Mouse (Mus musculus): ENCODE results near the gene Top2b. TPM values are rescaled to one million over a fixed set of nuclear protein-coding genes. Genes with fewer than 3 reads are reported as not detected.
A peak's percentile ranks its signal among the peaks of the same experiment; 100 is the strongest.

Top2b gene
- polyA plus RNA-seq, 1 experiment from 2014 or later, result 109 TPM

- under 1% methylated on average over 26 of the region's 32 CpGs for WGBS
- H3K9ac ChIP-seq, result peak overlapping the region; percentile 69
- peak overlapping the region; percentile 71 for H3K4me3 ChIP-seq
- H3K9me3 ChIP-seq, result no peaks in the 10 kb centered on the region
- H3K27me3 ChIP-seq, result no peaks in the 10 kb centered on the region
- no peaks in the 10 kb centered on the region for H3K36me3 ChIP-seq
- peak overlapping the region; percentile 75 for H3K4me2 ChIP-seq (replicated peaks)
- peak overlapping the region; percentile 98 for H3K27ac ChIP-seq
- ATAC-seq (ENCODE audit: insufficient number of reproducible peaks, insufficient read depth, low FRiP score, low TSS enrichment), result peak; percentile 71
- H3K4me1 ChIP-seq, result peaks cover 13% of the 10 kb centered on the region
Measured at GRCm38 (mm10) chr14:16364161-16364831, 683 bp upstream of the Top2b start.

- Histone ChIP-seq H3K4me2 (replicated peaks) (peak overlapping the region; percentile 76), H3K4me3 (peak overlapping the region; percentile 71), H3K9me3 (no peaks in the 10 kb centered on the region), H3K27ac (peak overlapping the region; percentile 98), H3K36me3 (peaks cover 3% of the 10 kb centered on the region; the same call in 1 of the 2 replicates), H3K27me3 (no peaks in the 10 kb centered on the region), H3K4me1 (peaks cover 13% of the 10 kb centered on the region), H3K9ac (peak overlapping the region; percentile 98)
- peak; percentile 65 for ATAC-seq (ENCODE audit: insufficient number of reproducible peaks, insufficient read depth, low FRiP score, low TSS enrichment)
- WGBS, result under 1% methylated on average over 87 of the region's 87 CpGs
Measured at GRCm38 (mm10) chr14:16365362-16366173, 589 bp downstream of the Top2b start.

GRCm38 (mm10) chr14:16366174-16366889 lies 1.4 kb downstream of the Top2b start:
- no peak for ATAC-seq (ENCODE audit: insufficient number of reproducible peaks, insufficient read depth, low FRiP score, low TSS enrichment)
- Histone ChIP-seq H3K9ac (peak overlapping the region; percentile 98), H3K27me3 (no peaks in the 10 kb centered on the region), H3K36me3 (peaks cover 5% of the 10 kb centered on the region; the same call in 1 of the 2 replicates), H3K27ac (peak overlapping the region; percentile 98), H3K4me3 (peak overlapping the region; percentile 71), H3K4me1 (peaks cover 13% of the 10 kb centered on the region), H3K4me2 (replicated peaks) (peak overlapping the region; percentile 76), H3K9me3 (no peaks in the 10 kb centered on the region)
- WGBS, result 11% methylated on average over 16 of the region's 16 CpGs

GRCm38 (mm10) chr14:16366986-16367385 lies 2.0 kb downstream of the Top2b start:
- Histone ChIP-seq H3K9ac (peak overlapping the region; percentile 98), H3K4me3 (peak overlapping the region; percentile 71)
- no peak for ATAC-seq (ENCODE audit: insufficient number of reproducible peaks, insufficient read depth, low FRiP score, low TSS enrichment)

GRCm38 (mm10) chr14:16372761-16373160 lies 7.8 kb downstream of the Top2b start:
- H3K9me3 ChIP-seq, result no peaks in the 10 kb centered on the region
- no peak overlapping the region for H3K27ac ChIP-seq
- H3K4me2 ChIP-seq (replicated peaks), result no peak overlapping the region
- no peak for ATAC-seq (ENCODE audit: insufficient number of reproducible peaks, insufficient read depth, low FRiP score, low TSS enrichment)
- H3K27me3 ChIP-seq, result no peaks in the 10 kb centered on the region
- H3K36me3 ChIP-seq, result peaks cover 5% of the 10 kb centered on the region; the same call in 1 of the 2 replicates
- H3K9ac ChIP-seq, result no peak overlapping the region
- peaks cover 3% of the 10 kb centered on the region; the same call in 1 of the 2 replicates for H3K4me1 ChIP-seq
- H3K4me3 ChIP-seq, result no peak overlapping the region

More at GRCm38 (mm10) chr14:16366986-16367385, 2.0 kb downstream of the Top2b start:
- H3K9me3 ChIP-seq, result no peaks in the 10 kb centered on the region
- H3K27me3 ChIP-seq, result no peaks in the 10 kb centered on the region
- 31% methylated on average over 2 of the region's 2 CpGs for WGBS
- peaks cover 13% of the 10 kb centered on the region for H3K4me1 ChIP-seq
- H3K27ac ChIP-seq, result no peak overlapping the region
- H3K4me2 ChIP-seq (replicated peaks), result peak overlapping the region; percentile 76
- H3K36me3 ChIP-seq, result peaks cover 5% of the 10 kb centered on the region; the same call in 1 of the 2 replicates

- no peaks in the 10 kb centered on the region for H3K27me3 ChIP-seq
- H3K4me2 ChIP-seq (replicated peaks), result no peak overlapping the region
- no peak for ATAC-seq (ENCODE audit: insufficient number of reproducible peaks, insufficient read depth, low FRiP score, low TSS enrichment)
- H3K27ac ChIP-seq, result no peak overlapping the region
- H3K36me3 ChIP-seq, result peaks cover 5% of the 10 kb centered on the region; the same call in 1 of the 2 replicates
- peaks cover 3% of the 10 kb centered on the region; the same call in 1 of the 2 replicates for H3K4me1 ChIP-seq
- no peak overlapping the region for H3K9ac ChIP-seq
- no peaks in the 10 kb centered on the region for H3K9me3 ChIP-seq
- no peak overlapping the region for H3K4me3 ChIP-seq
Measured at GRCm38 (mm10) chr14:16373190-16373589, 8.2 kb downstream of the Top2b start.

GRCm38 (mm10) chr14:16379917-16380570 lies 15.1 kb downstream of the Top2b start:
- ATAC-seq (ENCODE audit: insufficient number of reproducible peaks, insufficient read depth, low FRiP score, low TSS enrichment), result peak; percentile 87
- peak overlapping the region; percentile 28; the same call in 1 of the 2 replicates for H3K9ac ChIP-seq
- H3K4me3 ChIP-seq, result no peak overlapping the region
- 7% methylated on average over 2 of the region's 2 CpGs for WGBS
- H3K4me1 ChIP-seq, result peaks cover 11% of the 10 kb centered on the region; the same call in 1 of the 2 replicates
- H3K27ac ChIP-seq, result no peak overlapping the region
- no peaks in the 10 kb centered on the region for H3K9me3 ChIP-seq
- no peaks in the 10 kb centered on the region for H3K36me3 ChIP-seq
- H3K27me3 ChIP-seq, result no peaks in the 10 kb centered on the region
- H3K4me2 ChIP-seq (replicated peaks), result no peak overlapping the region

GRCm38 (mm10) chr14:16384783-16385182 lies 19.8 kb downstream of the Top2b start:
- whole genome bisulfite sequencing, result 90% methylated on average over 1 of the region's 1 CpGs
- no peaks in the 10 kb centered on the region for H3K27me3 ChIP-seq
- no peaks in the 10 kb centered on the region for H3K9me3 ChIP-seq
- no peak overlapping the region for H3K27ac ChIP-seq
- H3K4me1 ChIP-seq, result peaks cover 7% of the 10 kb centered on the region; the same call in 1 of the 2 replicates
- no peak overlapping the region for H3K9ac ChIP-seq
- H3K36me3 ChIP-seq, result no peaks in the 10 kb centered on the region
- no peak overlapping the region for H3K4me2 ChIP-seq (replicated peaks)
- no peak for ATAC-seq (ENCODE audit: insufficient number of reproducible peaks, insufficient read depth, low FRiP score, low TSS enrichment)
- no peak overlapping the region for H3K4me3 ChIP-seq

- Histone ChIP-seq H3K4me2 (replicated peaks) (no peak overlapping the region), H3K9ac (no peak overlapping the region), H3K4me1 (no peaks in the 10 kb centered on the region), H3K9me3 (0 out of 2 replicates have a peak, but pooled peaks cover 3% of the 10 kb centered on the region), H3K27me3 (no peaks in the 10 kb centered on the region), H3K4me3 (no peak overlapping the region), H3K36me3 (peaks cover 28% of the 10 kb centered on the region), H3K27ac (no peak overlapping the region)
- 95% methylated on average over 4 of the region's 4 CpGs for WGBS
- no peak for ATAC-seq (ENCODE audit: insufficient number of reproducible peaks, insufficient read depth, low FRiP score, low TSS enrichment)
Measured at GRCm38 (mm10) chr14:16405187-16405586, 40.2 kb downstream of the Top2b start.

GRCm38 (mm10) chr14:16414163-16414562 lies 49.2 kb downstream of the Top2b start:
- Histone ChIP-seq H3K27me3 (no peaks in the 10 kb centered on the region), H3K27ac (no peak overlapping the region), H3K9ac (no peak overlapping the region), H3K36me3 (peaks cover 33% of the 10 kb centered on the region), H3K9me3 (no peaks in the 10 kb centered on the region), H3K4me2 (replicated peaks) (no peak overlapping the region), H3K4me3 (no peak overlapping the region), H3K4me1 (no peaks in the 10 kb centered on the region)
- WGBS, result 56% methylated on average over 4 of the region's 4 CpGs
- no peak for ATAC-seq (ENCODE audit: insufficient number of reproducible peaks, insufficient read depth, low FRiP score, low TSS enrichment)

- H3K9me3 ChIP-seq, result no peaks in the 10 kb centered on the region
- no peak overlapping the region for H3K4me3 ChIP-seq
- no peak overlapping the region for H3K9ac ChIP-seq
- ATAC-seq (ENCODE audit: insufficient number of reproducible peaks, insufficient read depth, low FRiP score, low TSS enrichment), result no peak
- 83% methylated on average over 4 of the region's 4 CpGs for WGBS
- H3K4me2 ChIP-seq (replicated peaks), result no peak overlapping the region
- H3K27me3 ChIP-seq, result no peaks in the 10 kb centered on the region
- peaks cover 41% of the 10 kb centered on the region for H3K36me3 ChIP-seq
- H3K4me1 ChIP-seq, result no peaks in the 10 kb centered on the region
- no peak overlapping the region for H3K27ac ChIP-seq
Measured at GRCm38 (mm10) chr14:16427569-16427968, 62.6 kb downstream of the Top2b start.

Data from embryonic facial prominence, embryonic 12.5 days (tissue).